Mouse (Mus musculus) heart, adult 8-10 months (tissue): Measurements from ENCODE around the gene Mrpl57. TPM values are rescaled to one million over a fixed set of nuclear protein-coding genes. Genes with fewer than 3 reads are reported as not detected.
A peak's percentile ranks its signal among the peaks of the same experiment; 100 is the strongest.

Experiments used
- DNase-seq: peaks from one replicate; pipeline ENCODE4 v3.0.0; 2022; ENCODE audit warnings: low spot score
- microRNA-seq: library from miRNA; unstranded; fragments of <30 nt; microRNA quantifications from one replicate; pipeline ENCODE4 v1.2.0, GENCODE M21; 2022
- total RNA-seq, 4 experiments: library from RNA; stranded (reverse); gene quantifications; 2 replicates each; pipeline ENCODE4 v1.2.4; 2022

Gene Mrpl57
- total RNA-seq, 4 experiments from 2014 or later = 61.9 to 72.6 (median 67.9) TPM

DNA sequence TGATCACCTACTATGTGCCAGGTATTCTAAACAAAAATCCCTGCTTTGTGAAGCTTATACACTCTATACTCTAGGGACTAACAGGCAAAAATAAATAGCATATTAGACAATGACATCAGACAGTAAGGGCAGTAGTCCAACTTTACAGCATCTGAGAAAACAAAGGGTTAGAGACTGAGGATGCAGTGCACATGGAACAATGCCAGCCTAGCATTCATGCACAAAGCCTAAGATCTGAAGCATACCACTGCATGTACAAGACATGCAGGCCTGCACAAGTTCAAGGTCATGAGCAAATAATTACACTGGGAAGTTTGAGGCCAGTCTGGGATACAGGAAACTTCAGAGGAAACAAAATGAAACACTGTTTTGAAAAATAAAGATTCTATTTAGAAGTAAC is 33.5 kb downstream of the Mrpl57 start:
- peak; percentile 12 for DNase-seq

DNA sequence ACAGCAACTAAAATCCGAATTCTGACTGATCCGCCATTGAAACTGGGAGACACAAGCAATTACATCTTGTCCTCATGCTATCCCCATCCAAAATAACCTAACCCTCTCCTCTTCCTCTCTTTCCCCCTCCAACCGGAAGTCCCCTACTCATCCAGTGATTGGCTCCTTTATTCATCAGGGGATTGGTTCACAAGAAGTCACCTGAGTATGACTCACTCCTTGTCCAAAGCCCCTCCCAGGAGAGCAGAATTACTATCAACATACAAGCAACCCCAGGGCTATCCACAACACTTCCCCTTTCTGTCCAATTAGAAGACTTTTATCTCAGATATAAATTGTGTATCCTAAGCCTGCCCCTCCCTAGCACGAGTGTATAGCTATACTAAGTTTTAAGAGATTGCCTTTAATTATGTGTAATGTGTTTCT is 36.0 kb downstream of the Mrpl57 start:
- DNase-seq = no peak

DNA sequence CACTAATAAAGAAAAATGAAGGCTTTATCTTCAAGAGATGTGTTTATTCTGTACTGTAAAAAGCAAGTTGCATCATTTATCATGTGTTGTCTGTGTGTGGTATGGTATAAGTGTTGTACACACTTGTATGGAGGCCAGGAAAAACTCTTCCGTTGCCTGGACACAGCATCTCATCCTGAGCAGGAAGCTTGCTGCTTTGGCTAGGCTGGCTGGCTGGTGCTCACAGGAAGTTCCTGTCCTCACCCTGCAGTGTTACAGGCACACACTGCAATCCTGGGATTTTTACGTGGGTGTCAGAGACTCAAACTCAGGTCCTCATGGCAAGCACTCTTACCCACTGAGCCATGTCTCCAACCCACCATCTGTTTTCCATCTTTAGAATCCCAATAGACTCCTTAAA is 37.1 kb downstream of the Mrpl57 start:
- peak; percentile 9 for DNase-seq

DNA sequence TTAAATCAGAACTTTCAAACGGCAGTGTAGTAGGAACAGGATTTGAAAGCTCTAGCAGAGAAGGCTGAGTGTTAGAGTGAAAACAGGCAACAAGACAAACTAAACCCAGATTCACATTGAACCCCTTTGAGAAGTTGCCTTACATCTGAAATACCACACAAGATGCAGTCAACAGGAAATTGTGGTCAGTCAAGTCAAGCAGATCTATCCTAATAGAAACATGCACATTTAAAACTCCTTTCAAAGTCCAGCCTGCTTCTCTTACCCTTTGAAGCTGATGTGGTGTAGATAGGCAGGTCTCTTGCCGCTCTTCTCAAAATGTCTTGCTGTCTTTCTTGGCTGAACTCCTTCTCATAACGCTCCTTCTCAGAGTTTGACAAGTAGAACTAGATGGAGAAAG is 39.2 kb downstream of the Mrpl57 start:
- no peak for DNase-seq

- DNase-seq = no peak
Measured at GRCm38 (mm10) chr14:57866676-57867276, 40.7 kb downstream of the Mrpl57 start.

DNA sequence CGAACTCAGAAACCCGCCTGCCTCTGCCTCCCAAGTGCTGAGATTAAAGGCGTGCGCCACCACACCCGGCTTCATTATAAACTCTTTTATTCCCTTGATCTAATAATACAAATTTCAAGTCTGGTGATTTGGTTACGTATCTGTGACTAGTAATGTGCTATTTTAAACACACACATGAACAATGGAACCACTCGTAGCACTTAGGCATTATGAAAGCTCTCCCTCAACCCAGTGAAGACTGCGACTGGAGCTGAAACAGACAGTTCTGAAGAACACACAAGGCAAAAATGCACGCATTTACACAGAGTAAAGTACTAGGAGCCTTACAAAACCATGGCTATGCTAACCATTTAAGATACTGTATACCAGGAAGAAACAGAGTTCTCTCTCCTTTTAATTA is 51.9 kb downstream of the Mrpl57 start:
- no peak for DNase-seq

Small RNAs within 50 kb of the gene (microRNA-seq; reads per million reads assigned to microRNA genes)
- not detected for gene Mir3077

Other genes starting within 250 kb of the Mrpl57 start
- 10 to 100 TPM; 12.0 to 14.1 (median 13.1) TPM for gene Xpo4, start 160.8 kb upstream of the Mrpl57 start, total RNA-seq
- 1 to 10 TPM in 3 of 4 experiments, not detected in 1; 1.6 to 2.7 (median 1.8) TPM for gene Gm49361, start 80.1 kb upstream of the Mrpl57 start, total RNA-seq
- 10 to 100 TPM; 24.3 to 39.2 (median 31.0) TPM for gene Lats2, start 67.8 kb upstream of the Mrpl57 start, total RNA-seq
- gene Sap18, start 28.1 kb upstream of the Mrpl57 start, total RNA-seq = 100 to 1,000 TPM in 1 of 4 experiments, 10 to 100 TPM in 3; 85.9 to 102 (median 91.8) TPM
- gene Ska3, start within 50 bp of the Mrpl57 start, total RNA-seq = under 1 TPM in 1 of 4 experiments, not detected in 3; 0.49 TPM
- 1 to 10 TPM; 4.4 to 9.8 (median 7.4) TPM for gene Zdhhc20, start 64.0 kb downstream of the Mrpl57 start, total RNA-seq
- 10 to 100 TPM; 76.3 to 95.8 (median 84.0) TPM for gene Micu2, start 173.0 kb downstream of the Mrpl57 start, total RNA-seq
- 1 to 10 TPM; 7.3 to 9.1 (median 7.7) TPM for gene Fgf9, start 244.3 kb downstream of the Mrpl57 start, total RNA-seq